11 mouse cellular contexts compared by ENCODE assay signal in genomic region chr3:79903803-79904202, GRCm38 (mm10). TPM values are rescaled to one million over a fixed set of nuclear protein-coding genes. Genes with fewer than 3 reads are reported as not detected.
A peak's percentile ranks its signal among the peaks of the same experiment; 100 is the strongest.
DNase-seq lines count a peak whose midpoint lies in the region; ATAC-seq and TF ChIP-seq lines count a peak whose summit lies in the region.
"Had no signal": no experiment of that assay in that cellular context is flagged by ENCODE, and none has a peak within 500 bp of the region (broad histone marks: within the 10 kb centered on the region; RNA-seq: fewer than 3 reads in every experiment).

No protein-coding gene starts in this region.

- no peak for TF ChIP-seq CTCF in heart, adult 2 months (IDR thresholded peaks at IDR 0.05)

- intact Hi-C loops in heart, adult 2 months (cut with DNase I), result no loop called here

- H3K27me3 ChIP-seq in embryonic facial prominence, embryonic 14.5 days (replicated peaks; ENCODE audit: control insufficient read depth, insufficient read depth, low read length), result no peaks in the 10 kb centered on the region
- no peaks in the 10 kb centered on the region for H3K27me3 ChIP-seq in embryonic facial prominence, embryonic 10.5 days (replicated peaks; ENCODE audit: low read depth, poor library complexity, severe bottlenecking)
- H3K27me3 ChIP-seq in liver, embryonic 11.5 days (replicated peaks; ENCODE audit: control insufficient read depth, insufficient read depth, low read length), result no peaks in the 10 kb centered on the region
- H3K27me3 ChIP-seq in liver, embryonic 12.5 days (replicated peaks), result no peaks in the 10 kb centered on the region
- no peaks in the 10 kb centered on the region for H3K27me3 ChIP-seq in heart, adult 2 months (ENCODE audit: control insufficient read depth, insufficient read depth, low read length)

- ATAC-seq in embryonic facial prominence, embryonic 14.5 days (ENCODE audit: low read depth), result peak; percentile 58; the same call in 1 of the 2 replicates
- no peak for ATAC-seq in liver, embryonic 11.5 days (replicated peaks; ENCODE audit: low FRiP score)
- ATAC-seq in liver, embryonic 12.5 days, result no peak
- ATAC-seq: intestine, embryonic 16.5 days had no signal

- 60% methylated on average over 6 of the region's 6 CpGs for WGBS in embryonic facial prominence, embryonic 14.5 days
- 75% methylated on average over 6 of the region's 6 CpGs for WGBS in embryonic facial prominence, embryonic 10.5 days
- WGBS in liver, embryonic 11.5 days, result 79% methylated on average over 6 of the region's 6 CpGs
- 59% methylated on average over 6 of the region's 6 CpGs for WGBS in liver, embryonic 12.5 days (ENCODE audit: insufficient replicate concordance)
- 25% methylated on average over 6 of the region's 6 CpGs for WGBS in heart, adult 2 months

- H3K9ac ChIP-seq in embryonic facial prominence, embryonic 14.5 days (ENCODE audit: low read depth, low read length), result no peak overlapping the region
- H3K9ac ChIP-seq in liver, embryonic 11.5 days (ENCODE audit: low read depth, low read length), result no peak overlapping the region
- H3K9ac ChIP-seq in liver, embryonic 12.5 days, result no peak overlapping the region
- H3K9ac ChIP-seq in heart, adult 2 months (ENCODE audit: low read depth, low read length), result no peak overlapping the region

- H3K27ac ChIP-seq in embryonic facial prominence, embryonic 14.5 days (replicated peaks; ENCODE audit: low read depth, low read length), result no peak overlapping the region
- no peak overlapping the region for H3K27ac ChIP-seq in embryonic facial prominence, embryonic 10.5 days (replicated peaks)
- H3K27ac ChIP-seq in liver, embryonic 11.5 days (ENCODE audit: low read depth, low read length), result no peak overlapping the region
- H3K27ac ChIP-seq in liver, embryonic 12.5 days, result no peak overlapping the region
- peak overlapping the region; percentile 69 for H3K27ac ChIP-seq in heart, adult 2 months

- no peak overlapping the region for H3K4me3 ChIP-seq in embryonic facial prominence, embryonic 14.5 days (ENCODE audit: low read depth, low read length)
- H3K4me3 ChIP-seq in embryonic facial prominence, embryonic 10.5 days, result no peak overlapping the region
- H3K4me3 ChIP-seq in liver, embryonic 11.5 days (ENCODE audit: low read depth, low read length), result no peak overlapping the region
- H3K4me3 ChIP-seq in liver, embryonic 12.5 days, result no peak overlapping the region
- H3K4me3 ChIP-seq in heart, adult 2 months, result no peak overlapping the region

- no peaks in the 10 kb centered on the region for H3K36me3 ChIP-seq in embryonic facial prominence, embryonic 14.5 days (ENCODE audit: control insufficient read depth, insufficient read depth, low read length)
- H3K36me3 ChIP-seq in embryonic facial prominence, embryonic 10.5 days (replicated peaks), result no peaks in the 10 kb centered on the region
- H3K36me3 ChIP-seq in liver, embryonic 11.5 days (ENCODE audit: control insufficient read depth, insufficient read depth, low read length), result no peaks in the 10 kb centered on the region
- no peaks in the 10 kb centered on the region for H3K36me3 ChIP-seq in liver, embryonic 12.5 days
- peaks cover 38% of the 10 kb centered on the region for H3K36me3 ChIP-seq in heart, adult 2 months (ENCODE audit: control insufficient read depth, insufficient read depth, low read length)

- H3K4me1 ChIP-seq in embryonic facial prominence, embryonic 14.5 days (ENCODE audit: control insufficient read depth, insufficient read depth, low read length), result 0 out of 2 replicates have a peak, but pooled peaks cover 4% of the 10 kb centered on the region
- no peaks in the 10 kb centered on the region for H3K4me1 ChIP-seq in embryonic facial prominence, embryonic 10.5 days
- peaks cover 9% of the 10 kb centered on the region for H3K4me1 ChIP-seq in liver, embryonic 11.5 days (replicated peaks; ENCODE audit: control insufficient read depth, insufficient read depth, low read length)
- peaks cover 18% of the 10 kb centered on the region for H3K4me1 ChIP-seq in liver, embryonic 12.5 days
- H3K4me1 ChIP-seq in heart, adult 2 months (ENCODE audit: control insufficient read depth, insufficient read depth, low read length), result peaks cover 33% of the 10 kb centered on the region

- peaks cover 6% of the 10 kb centered on the region for H3K79me2 ChIP-seq in heart, adult 2 months (replicated peaks; ENCODE audit: control insufficient read depth, insufficient read depth, low read length)

- no peaks in the 10 kb centered on the region for H3K9me3 ChIP-seq in embryonic facial prominence, embryonic 14.5 days (ENCODE audit: control insufficient read depth, low read length)
- H3K9me3 ChIP-seq in embryonic facial prominence, embryonic 10.5 days, result no peaks in the 10 kb centered on the region
- H3K9me3 ChIP-seq in liver, embryonic 11.5 days (ENCODE audit: control insufficient read depth, low read length), result no peaks in the 10 kb centered on the region
- H3K9me3 ChIP-seq in liver, embryonic 12.5 days (replicated peaks), result no peaks in the 10 kb centered on the region

- TF ChIP-seq POLR2A in heart, adult 2 months (IDR thresholded peaks at IDR 0.05; ENCODE audit: insufficient read depth, low read depth, low read length), result no peak

- DNase-seq in embryonic facial prominence, embryonic 14.5 days (ENCODE audit: low spot score), result peak; percentile 68
- DNase-seq in embryonic facial prominence, embryonic 10.5 days (ENCODE audit: low spot score), result no peak
- peak; percentile 22 for DNase-seq in liver, embryonic 11.5 days (ENCODE audit: low spot score)
- peak in 1 of 2 experiments; percentile 17 for DNase-seq in heart, adult 2 months
- DNase-seq in kidney, postnatal 10 days, result peak; percentile 41
- DNase-seq in urinary bladder, adult 18-20 months (ENCODE audit: low spot score in 2 of 2), result no peak
- DNase-seq in spleen, postnatal 36 days (ENCODE audit: low spot score in 2 of 2), result no peak
- DNase-seq: cerebellum, adult 2 months; liver had no signal

- TF ChIP-seq EP300 in heart, adult 2 months (IDR thresholded peaks at IDR 0.05; ENCODE audit: insufficient read depth, low read depth, low read length), result no peak

- H3K4me2 ChIP-seq in embryonic facial prominence, embryonic 14.5 days (ENCODE audit: low read depth, low read length), result no peak overlapping the region
- H3K4me2 ChIP-seq in liver, embryonic 11.5 days, result no peak overlapping the region
- H3K4me2 ChIP-seq in liver, embryonic 12.5 days, result no peak overlapping the region

RNA-seq across cellular contexts. Expression of gene Fam198b, which starts 19.5 kb away (rescaled TPM):
- 9.3 and 9.4 TPM in 2 replicates for polyA plus RNA-seq in embryonic facial prominence, embryonic 14.5 days (2014; fragmentation: Nextera tagmentation; extraction: Ambion mirVana)
- polyA plus RNA-seq in embryonic facial prominence, embryonic 10.5 days (2016; fragmentation: Nextera tagmentation; extraction: Ambion mirVana), result 2.0 and 2.5 TPM in 2 replicates
- 4.8 and 5.9 TPM in 2 replicates for polyA plus RNA-seq in liver, embryonic 11.5 days (2014; fragmentation: Nextera tagmentation; extraction: Ambion mirVana)
- polyA plus RNA-seq in liver, embryonic 12.5 days (2016; fragmentation: Nextera tagmentation; extraction: Ambion mirVana), result 3.9 and 4.2 TPM in 2 replicates
- 10 to 100 TPM; 12.1 to 15.1 TPM for total RNA-seq in heart, adult 2 months (2021)
- 11.8 and 19.7 TPM in 2 replicates for polyA plus RNA-seq in heart, adult 2 months (2012; rRNA removed)

RNA-seq across cellular contexts. Expression of gene Tmem144, which starts 51.2 kb away (rescaled TPM):
- polyA plus RNA-seq in embryonic facial prominence, embryonic 14.5 days (2014; fragmentation: Nextera tagmentation; extraction: Ambion mirVana), result 3.3 and 4.6 TPM in 2 replicates
- polyA plus RNA-seq in embryonic facial prominence, embryonic 10.5 days (2016; fragmentation: Nextera tagmentation; extraction: Ambion mirVana), result 3.7 and 3.9 TPM in 2 replicates
- polyA plus RNA-seq in liver, embryonic 11.5 days (2014; fragmentation: Nextera tagmentation; extraction: Ambion mirVana), result 3.3 and 4.9 TPM in 2 replicates
- polyA plus RNA-seq in liver, embryonic 12.5 days (2016; fragmentation: Nextera tagmentation; extraction: Ambion mirVana), result 2.2 and 2.5 TPM in 2 replicates
- total RNA-seq in heart, adult 2 months (2021), result 10 to 100 TPM; 11.4 to 15.6 TPM
- 5.2 and 5.7 TPM in 2 replicates for polyA plus RNA-seq in heart, adult 2 months (2012; rRNA removed)

Comparison
In these comparisons a context has a peak if more than half of its experiments do, and no peak if none do; other contexts are left out.
1. DNase-seq: peak in embryonic facial prominence, embryonic 14.5 days (single experiment), liver, embryonic 11.5 days (single experiment) and kidney, postnatal 10 days (single experiment); none in embryonic facial prominence, embryonic 10.5 days (single experiment), urinary bladder, adult 18-20 months (0 of 2) and spleen, postnatal 36 days (0 of 2).